10 mouse cellular contexts compared by ENCODE assay signal in genomic region chr4:59000614-59001013, GRCm38 (mm10). TPM values are rescaled to one million over a fixed set of nuclear protein-coding genes. Genes with fewer than 3 reads are reported as not detected.
DNase-seq lines count a peak whose midpoint lies in the region; ATAC-seq and TF ChIP-seq lines count a peak whose summit lies in the region.
"Had no signal": no experiment of that assay in that cellular context is flagged by ENCODE, and none has a peak within 500 bp of the region (broad histone marks: within the 10 kb centered on the region; RNA-seq: fewer than 3 reads in every experiment).

No protein-coding gene starts in this region.

- 0% methylated on average over 2 of the region's 2 CpGs for WGBS in hindbrain, postnatal 0 days
- 0% methylated on average over 2 of the region's 2 CpGs for WGBS in hindbrain, embryonic 13.5 days
- WGBS in lung, embryonic 14.5 days = 2% methylated on average over 2 of the region's 2 CpGs

- H3K4me3 ChIP-seq in hindbrain, postnatal 0 days (ENCODE audit: low read length) = no peak overlapping the region
- H3K4me3 ChIP-seq in hindbrain, embryonic 13.5 days = no peak overlapping the region
- no peak overlapping the region for H3K4me3 ChIP-seq in lung, embryonic 14.5 days (ENCODE audit: low read depth, low read length)
- H3K4me3 ChIP-seq: embryonic facial prominence, embryonic 12.5 days; lung, embryonic 15.5 days had no signal

- peaks cover 8% of the 10 kb centered on the region; the same call in 1 of the 2 replicates for H3K4me1 ChIP-seq in hindbrain, postnatal 0 days (ENCODE audit: insufficient read depth, low read length)
- H3K4me1 ChIP-seq in hindbrain, embryonic 13.5 days (replicated peaks) = peaks cover 26% of the 10 kb centered on the region
- peaks cover 11% of the 10 kb centered on the region; the same call in 1 of the 2 replicates for H3K4me1 ChIP-seq in lung, embryonic 14.5 days (ENCODE audit: insufficient read depth)

- H3K4me2 ChIP-seq in hindbrain, postnatal 0 days (ENCODE audit: low read depth, low read length) = no peak overlapping the region
- H3K4me2 ChIP-seq in hindbrain, embryonic 13.5 days = no peak overlapping the region
- no peak overlapping the region for H3K4me2 ChIP-seq in lung, embryonic 14.5 days
- H3K4me2 ChIP-seq: embryonic facial prominence, embryonic 12.5 days; lung, embryonic 15.5 days had no signal

- no peak overlapping the region for H3K9ac ChIP-seq in hindbrain, postnatal 0 days (replicated peaks; ENCODE audit: low read length)
- H3K9ac ChIP-seq in hindbrain, embryonic 13.5 days = no peak overlapping the region
- H3K9ac ChIP-seq in lung, embryonic 14.5 days = no peak overlapping the region
- H3K9ac ChIP-seq: embryonic facial prominence, embryonic 12.5 days; lung, embryonic 15.5 days had no signal

- H3K27me3 ChIP-seq in hindbrain, postnatal 0 days (ENCODE audit: insufficient read depth, low read length) = no peaks in the 10 kb centered on the region
- H3K27me3 ChIP-seq in hindbrain, embryonic 13.5 days = no peaks in the 10 kb centered on the region; the same call in 1 of the 2 replicates
- no peaks in the 10 kb centered on the region for H3K27me3 ChIP-seq in lung, embryonic 14.5 days (ENCODE audit: insufficient read depth, low read length)
- H3K27me3 ChIP-seq: embryonic facial prominence, embryonic 12.5 days; lung, embryonic 15.5 days had no signal

- TF ChIP-seq CTCF in hindbrain, postnatal 0 days (IDR thresholded peaks at IDR 0.05; ENCODE audit: low read depth) = peak; percentile 52; the same call in 1 of the 2 replicates
- peak; percentile 33 for TF ChIP-seq CTCF in lung, embryonic 14.5 days (IDR thresholded peaks at IDR 0.05; ENCODE audit: low read depth)

- intact Hi-C loops in heart, postnatal 25 days (cut with DNase I) = no loop called here

- H3K36me3 ChIP-seq in hindbrain, postnatal 0 days (ENCODE audit: insufficient read depth, low read length) = no peaks in the 10 kb centered on the region
- no peaks in the 10 kb centered on the region for H3K36me3 ChIP-seq in hindbrain, embryonic 13.5 days
- H3K36me3 ChIP-seq in lung, embryonic 14.5 days (ENCODE audit: insufficient read depth) = no peaks in the 10 kb centered on the region
- H3K36me3 ChIP-seq: embryonic facial prominence, embryonic 12.5 days; lung, embryonic 15.5 days had no signal

- H3K9me3 ChIP-seq in hindbrain, postnatal 0 days (ENCODE audit: low read length) = no peaks in the 10 kb centered on the region
- no peaks in the 10 kb centered on the region for H3K9me3 ChIP-seq in hindbrain, embryonic 13.5 days
- no peaks in the 10 kb centered on the region for H3K9me3 ChIP-seq in lung, embryonic 14.5 days (ENCODE audit: low read depth, low read length)
- H3K9me3 ChIP-seq: embryonic facial prominence, embryonic 12.5 days; lung, embryonic 15.5 days had no signal

- ATAC-seq in hindbrain, postnatal 0 days = no peak
- no peak for ATAC-seq in hindbrain, embryonic 13.5 days (ENCODE audit: low FRiP score)
- ATAC-seq in CD4-positive, CD25-positive, alpha-beta regulatory T cell, adult 4 months = peak; percentile 24
- no peak for ATAC-seq in lung, embryonic 14.5 days (ENCODE audit: insufficient read depth)

- DNase-seq in hindbrain, postnatal 0 days (ENCODE audit: low spot score) = peak; percentile 37
- DNase-seq in adrenal gland, postnatal 36 days = peak; percentile 46 to 63
- peak; percentile 17 for DNase-seq in lung, embryonic 14.5 days
- peak; percentile 72 for DNase-seq in thymus, postnatal 14 days
- no peak for DNase-seq in layer of hippocampus, adult 11-12 months (ENCODE audit: low spot score)
- DNase-seq in heart, postnatal 25 days (ENCODE audit: low spot score) = no peak

- H3K27ac ChIP-seq in hindbrain, postnatal 0 days = no peak overlapping the region
- H3K27ac ChIP-seq in hindbrain, embryonic 13.5 days = no peak overlapping the region
- H3K27ac ChIP-seq in lung, embryonic 14.5 days (ENCODE audit: low read depth) = no peak overlapping the region
- H3K27ac ChIP-seq: embryonic facial prominence, embryonic 12.5 days; lung, embryonic 15.5 days had no signal

RNA-seq across cellular contexts. Expression of gene Gm20503, which starts 2.4 kb away (rescaled TPM):
- total RNA-seq in hindbrain, postnatal 0 days (2014; rRNA removed) = not detected in 2 replicates
- 11.7 and 18.2 TPM in 2 replicates for polyA plus RNA-seq in hindbrain, postnatal 0 days (2015; fragmentation: Nextera tagmentation; extraction: Ambion mirVana)
- polyA plus RNA-seq in hindbrain, embryonic 13.5 days (2015; fragmentation: Nextera tagmentation; extraction: Ambion mirVana) = 9.2 and 10.6 TPM in 2 replicates
- polyA plus RNA-seq in CD4-positive, CD25-positive, alpha-beta regulatory T cell, adult 4 months (2017; shearing (Covaris generic)) = not detected
- total RNA-seq in adrenal gland, postnatal 36 days (2021) = 1 to 10 TPM; 3.0 to 6.2 TPM
- polyA plus RNA-seq in lung, embryonic 14.5 days (2014; fragmentation: Nextera tagmentation; extraction: Ambion mirVana) = 13.1 and 13.6 TPM in 2 replicates
- total RNA-seq in heart, postnatal 25 days (2021) = 1 to 10 TPM; 4.8 to 7.4 TPM

RNA-seq across cellular contexts. Expression of gene Dnajc25, which starts 5.8 kb away (rescaled TPM):
- total RNA-seq in hindbrain, postnatal 0 days (2014; rRNA removed) = 2.7 and 5.2 TPM in 2 replicates
- polyA plus RNA-seq in hindbrain, postnatal 0 days (2015; fragmentation: Nextera tagmentation; extraction: Ambion mirVana) = 9.2 and 9.4 TPM in 2 replicates
- 5.5 and 6.4 TPM in 2 replicates for polyA plus RNA-seq in hindbrain, embryonic 13.5 days (2015; fragmentation: Nextera tagmentation; extraction: Ambion mirVana)
- polyA plus RNA-seq in CD4-positive, CD25-positive, alpha-beta regulatory T cell, adult 4 months (2017; shearing (Covaris generic)) = 1 to 10 TPM; 1.1 to 1.6 TPM
- total RNA-seq in adrenal gland, postnatal 36 days (2021) = 10 to 100 TPM; 14.0 to 18.3 TPM
- polyA plus RNA-seq in lung, embryonic 14.5 days (2014; fragmentation: Nextera tagmentation; extraction: Ambion mirVana) = 12.1 and 14.8 TPM in 2 replicates
- 10 to 100 TPM; 17.6 to 18.2 TPM for total RNA-seq in heart, postnatal 25 days (2021)

RNA-seq across cellular contexts. Expression of gene Ptgr1, which starts 13.7 kb away (rescaled TPM):
- 1.3 and 3.1 TPM in 2 replicates for total RNA-seq in hindbrain, postnatal 0 days (2014; rRNA removed)
- polyA plus RNA-seq in hindbrain, postnatal 0 days (2015; fragmentation: Nextera tagmentation; extraction: Ambion mirVana) = 5.6 and 6.0 TPM in 2 replicates
- polyA plus RNA-seq in hindbrain, embryonic 13.5 days (2015; fragmentation: Nextera tagmentation; extraction: Ambion mirVana) = 5.0 and 6.1 TPM in 2 replicates
- polyA plus RNA-seq in CD4-positive, CD25-positive, alpha-beta regulatory T cell, adult 4 months (2017; shearing (Covaris generic)) = under 1 TPM; 0.19 to 0.70 TPM
- 10 to 100 TPM; 19.2 to 30.0 TPM for total RNA-seq in adrenal gland, postnatal 36 days (2021)
- polyA plus RNA-seq in lung, embryonic 14.5 days (2014; fragmentation: Nextera tagmentation; extraction: Ambion mirVana) = 26.2 and 26.3 TPM in 2 replicates
- 1 to 10 TPM; 4.2 to 4.7 TPM for total RNA-seq in heart, postnatal 25 days (2021)

RNA-seq across cellular contexts. Expression of gene Gng10, which starts 34.3 kb away (rescaled TPM):
- 86.0 and 104 TPM in 2 replicates for total RNA-seq in hindbrain, postnatal 0 days (2014; rRNA removed)
- polyA plus RNA-seq in hindbrain, postnatal 0 days (2015; fragmentation: Nextera tagmentation; extraction: Ambion mirVana) = 184 and 189 TPM in 2 replicates
- 150 and 154 TPM in 2 replicates for polyA plus RNA-seq in hindbrain, embryonic 13.5 days (2015; fragmentation: Nextera tagmentation; extraction: Ambion mirVana)
- 100 to 1,000 TPM; 105 to 116 TPM for polyA plus RNA-seq in CD4-positive, CD25-positive, alpha-beta regulatory T cell, adult 4 months (2017; shearing (Covaris generic))
- total RNA-seq in adrenal gland, postnatal 36 days (2021) = 10 to 100 TPM; 32.9 to 33.2 TPM
- polyA plus RNA-seq in lung, embryonic 14.5 days (2014; fragmentation: Nextera tagmentation; extraction: Ambion mirVana) = 123 and 137 TPM in 2 replicates
- total RNA-seq in heart, postnatal 25 days (2021) = 10 to 100 TPM; 15.8 to 18.7 TPM

RNA-seq across cellular contexts. Expression of gene Zkscan16, which starts 57.2 kb away (rescaled TPM):
- total RNA-seq in hindbrain, postnatal 0 days (2014; rRNA removed) = 4.1 and 4.2 TPM in 2 replicates
- 1.8 and 2.3 TPM in 2 replicates for polyA plus RNA-seq in hindbrain, postnatal 0 days (2015; fragmentation: Nextera tagmentation; extraction: Ambion mirVana)
- polyA plus RNA-seq in hindbrain, embryonic 13.5 days (2015; fragmentation: Nextera tagmentation; extraction: Ambion mirVana) = 0.52 and 1.1 TPM in 2 replicates
- polyA plus RNA-seq in CD4-positive, CD25-positive, alpha-beta regulatory T cell, adult 4 months (2017; shearing (Covaris generic)) = not detected
- total RNA-seq in adrenal gland, postnatal 36 days (2021) = 1 to 10 TPM; 1.7 to 2.8 TPM
- polyA plus RNA-seq in lung, embryonic 14.5 days (2014; fragmentation: Nextera tagmentation; extraction: Ambion mirVana) = 0.46 and 0.70 TPM in 2 replicates
- not detected for total RNA-seq in heart, postnatal 25 days (2021)

Comparison
In these comparisons a context has a peak if more than half of its experiments do, and no peak if none do; other contexts are left out.
1. DNase-seq: peak in hindbrain, postnatal 0 days (single experiment), adrenal gland, postnatal 36 days (2 of 2), lung, embryonic 14.5 days (single experiment) and thymus, postnatal 14 days (single experiment); none in layer of hippocampus, adult 11-12 months (single experiment) and heart, postnatal 25 days (single experiment).
2. RNA of gene Gm20503, which starts 2.4 kb away (polyA plus RNA-seq): 13.1 to 13.6 TPM in lung, embryonic 14.5 days, 11.7 to 18.2 TPM in hindbrain, postnatal 0 days and 9.2 to 10.6 TPM in hindbrain, embryonic 13.5 days; not detected in CD4-positive, CD25-positive, alpha-beta regulatory T cell, adult 4 months; every median in the first group is over 10 times any median in the second.